Mouse (Mus musculus): ENCODE measurements around the gene Rnase11.

The Rnase11 gene

GRCm38 (mm10) chr14:51008781-51009180 lies 41.2 kb downstream of the Rnase11 start:
- no peak for DNase-seq (ENCODE audit: low spot score)

- DNase-seq (ENCODE audit: low spot score), result peak; percentile 14
Measured at GRCm38 (mm10) chr14:51007914-51008713, 41.8 kb downstream of the Rnase11 start.

- DNase-seq (ENCODE audit: low spot score), result no peak
Measured at GRCm38 (mm10) chr14:51007152-51007801, 42.7 kb downstream of the Rnase11 start, which contains the start of gene Rnase10. Gene Rnase10, plus strand, starts transcription at chr14:51007751.
